In genomic region chr8:11758482-11759281, GRCm38 (mm10) we compare ENCODE assay signal across 9 mouse cellular contexts. TPM values are rescaled to one million over a fixed set of nuclear protein-coding genes. Genes with fewer than 3 reads are reported as not detected.
A peak's percentile ranks its signal among the peaks of the same experiment; 100 is the strongest.
DNase-seq lines count a peak whose midpoint lies in the region; ATAC-seq and TF ChIP-seq lines count a peak whose summit lies in the region.
"Had no signal": no experiment of that assay in that cellular context is flagged by ENCODE, and none has a peak within 500 bp of the region (broad histone marks: within the 10 kb centered on the region; RNA-seq: fewer than 3 reads in every experiment).

No protein-coding gene starts in this region.

- H3K36me3 ChIP-seq in heart, embryonic 13.5 days, result 0 out of 2 replicates have a peak, but pooled peaks cover 5% of the 10 kb centered on the region
- H3K36me3 ChIP-seq in C2C12 (ENCODE audit: control insufficient read depth, insufficient read depth) (no peaks in the 10 kb centered on the region), macrophage (ENCODE audit: inconsistent target) (no peaks in the 10 kb centered on the region)
- no peaks in the 10 kb centered on the region; the same call in 1 of the 2 replicates for H3K36me3 ChIP-seq in hindbrain, embryonic 12.5 days

- H3K4me1 ChIP-seq in heart, embryonic 13.5 days, result peaks cover 45% of the 10 kb centered on the region
- H3K4me1 ChIP-seq in hindbrain, embryonic 12.5 days, result peaks cover 22% of the 10 kb centered on the region

- H3K79me3 ChIP-seq in C2C12 (ENCODE audit: low read depth), result peaks cover 44% of the 10 kb centered on the region

- peak overlapping the region; percentile 95 for H3K9ac ChIP-seq in heart, embryonic 13.5 days
- peak overlapping the region; percentile 92 for H3K9ac ChIP-seq in hindbrain, embryonic 12.5 days

- H3K9me3 ChIP-seq in heart, embryonic 13.5 days, result no peaks in the 10 kb centered on the region
- H3K9me3 ChIP-seq in hindbrain, embryonic 12.5 days (replicated peaks), result no peaks in the 10 kb centered on the region

- DNase-seq in heart, postnatal 4 days, result no peak
- peak; percentile 63 for DNase-seq in cerebellum, adult 18-20 months
- DNase-seq in testis, postnatal 10 days (ENCODE audit: low spot score), result peak; percentile 51
- DNase-seq in layer of hippocampus, postnatal 36 days, result no peak

- H3K27me3 ChIP-seq in heart, embryonic 13.5 days (replicated peaks), result no peaks in the 10 kb centered on the region
- peaks cover 2% of the 10 kb centered on the region for H3K27me3 ChIP-seq in C2C12 (ENCODE audit: control insufficient read depth, insufficient read depth, insufficient read length)
- H3K27me3 ChIP-seq in hindbrain, embryonic 12.5 days, result no peaks in the 10 kb centered on the region

- TF ChIP-seq CTCF in C2C12 (IDR thresholded peaks at IDR 0.05; ENCODE audit: control insufficient read depth, insufficient read depth, insufficient read length), result no peak

- ATAC-seq in heart, embryonic 13.5 days (ENCODE audit: extremely low read depth, insufficient number of reproducible peaks, low FRiP score, low TSS enrichment), result no peak
- no peak; the same call in 1 of the 2 replicates for ATAC-seq in hindbrain, embryonic 12.5 days (ENCODE audit: low FRiP score)

- H3K79me2 ChIP-seq in C2C12 (ENCODE audit: control insufficient read depth, insufficient read depth) (peaks cover 54% of the 10 kb centered on the region), macrophage (ENCODE audit: inconsistent target) (peaks cover 53% of the 10 kb centered on the region)

- H3K4me2 ChIP-seq in heart, embryonic 13.5 days, result peak overlapping the region; percentile 95
- peak overlapping the region; percentile 98 for H3K4me2 ChIP-seq in hindbrain, embryonic 12.5 days (replicated peaks)

- peak overlapping the region; percentile 87 for H3ac ChIP-seq in C2C12 (ENCODE audit: control insufficient read depth, insufficient read length, low read depth)

- WGBS in heart, embryonic 13.5 days, result 2% methylated on average over 35 of the region's 53 CpGs
- 1% methylated on average over 36 of the region's 53 CpGs for WGBS in hindbrain, embryonic 12.5 days
- WGBS in macrophage (ENCODE audit: missing documents), result 2% methylated on average over 40 of the region's 53 CpGs

- H3K4me3 ChIP-seq in heart, embryonic 13.5 days, result peak overlapping the region; percentile 88
- peak overlapping the region; percentile 65 for H3K4me3 ChIP-seq in C2C12 (ENCODE audit: insufficient read depth, poor library complexity, severe bottlenecking)
- peak overlapping the region; percentile 95 for H3K4me3 ChIP-seq in hindbrain, embryonic 12.5 days
- peak overlapping the region; percentile 77 for H3K4me3 ChIP-seq in macrophage (ENCODE audit: inconsistent target)

- H3K27ac ChIP-seq in heart, embryonic 13.5 days (replicated peaks), result peak overlapping the region; percentile 80
- H3K27ac ChIP-seq in hindbrain, embryonic 12.5 days, result peak overlapping the region; percentile 85
- H3K27ac ChIP-seq in macrophage, result peak overlapping the region; percentile 38

TF ChIP-seq in C2C12, 6 proteins besides CTCF, POLR2A, EP300 and RAD21:
- TF ChIP-seq USF1 (IDR thresholded peaks at IDR 0.05; ENCODE audit: low read depth) (no peak), FOSL1 (IDR thresholded peaks at IDR 0.05; ENCODE audit: insufficient read depth, low read length, poor library complexity, severe bottlenecking) (no peak), MYOD1 (IDR thresholded peaks at IDR 0.05; ENCODE audit: control insufficient read depth, insufficient read length, low read depth) (no peak), MYOG (IDR thresholded peaks at IDR 0.05; ENCODE audit: control insufficient read depth, extremely low read depth, insufficient read length) (no peak), CEBPB (IDR thresholded peaks at IDR 0.05; ENCODE audit: low read depth) (no peak), MAX (IDR thresholded peaks at IDR 0.05) (no peak)

RNA-seq across cellular contexts. Expression of gene Arhgef7, which starts 31.2 kb away (rescaled TPM):
- polyA plus RNA-seq in heart, embryonic 13.5 days (2015; fragmentation: Nextera tagmentation; extraction: Ambion mirVana), result 44.8 and 45.8 TPM in 2 replicates
- 100 to 1,000 TPM; 209 to 213 TPM for total RNA-seq in heart, postnatal 4 days (2021)
- polyA plus RNA-seq in C2C12 (2012; fragmentation: generic; extraction: Trizol) (16.8 TPM), macrophage (2018) (45.4 to 121 TPM (median 50.2 TPM) in 3 replicates)
- 73.9 and 85.1 TPM in 2 replicates for polyA plus RNA-seq in hindbrain, embryonic 12.5 days (2016; fragmentation: Nextera tagmentation; extraction: Ambion mirVana)
- total RNA-seq in macrophage (2018; cell fraction: chromatin; rRNA removed), result 100 to 1,000 TPM in 22 of 26 experiments, 10 to 100 TPM in 4; 76.7 to 355 (median 199) TPM
- total RNA-seq in macrophage (2018; cell fraction: cytosol; rRNA removed), result 10 to 100 TPM; 40.4 to 73.6 (median 56.5) TPM
- 100 to 1,000 TPM in 16 of 26 experiments, 10 to 100 TPM in 10; 58.9 to 339 (median 108) TPM for total RNA-seq in macrophage (2018; cell fraction: nucleus; rRNA removed)
- total RNA-seq in layer of hippocampus, postnatal 36 days (2021), result 100 to 1,000 TPM; 122 to 126 TPM

RNA-seq across cellular contexts. Expression of gene 1700016D06Rik, which starts 57.8 kb away (rescaled TPM):
- not detected in 2 replicates for polyA plus RNA-seq in heart, embryonic 13.5 days (2015; fragmentation: Nextera tagmentation; extraction: Ambion mirVana)
- total RNA-seq in heart, postnatal 4 days (2021), result not detected
- not detected for polyA plus RNA-seq in C2C12 (2012; fragmentation: generic; extraction: Trizol)
- not detected in 2 replicates for polyA plus RNA-seq in hindbrain, embryonic 12.5 days (2016; fragmentation: Nextera tagmentation; extraction: Ambion mirVana)
- total RNA-seq in macrophage (2018; cell fraction: chromatin; rRNA removed), result not detected
- not detected for total RNA-seq in macrophage (2018; cell fraction: cytosol; rRNA removed)
- not detected for total RNA-seq in macrophage (2018; cell fraction: nucleus; rRNA removed)
- polyA plus RNA-seq in macrophage (2018), result not detected in 3 replicates
- not detected for total RNA-seq in layer of hippocampus, postnatal 36 days (2021)
- total RNA-seq: common myeloid progenitor, adult 5-6 weeks had no signal

Comparison
In these comparisons a context has a peak if more than half of its experiments do, and no peak if none do; other contexts are left out.
1. DNase-seq: peak in cerebellum, adult 18-20 months (2 of 2) and testis, postnatal 10 days (single experiment); none in heart, postnatal 4 days (single experiment) and layer of hippocampus, postnatal 36 days (0 of 2).
2. Peak in every context shown above with its lines, with median percentiles within 50 percentile points of each other: H3K27ac ChIP-seq and H3K4me3 ChIP-seq.